In genomic region chr2:157074772-157075171, GRCm38 (mm10) we compare ENCODE assay signal across 11 mouse cellular contexts. TPM values are rescaled to one million over a fixed set of nuclear protein-coding genes. Genes with fewer than 3 reads are reported as not detected.
A peak's percentile ranks its signal among the peaks of the same experiment; 100 is the strongest.
DNase-seq lines count a peak whose midpoint lies in the region; ATAC-seq lines count a peak whose summit lies in the region.
"Had no signal": no experiment of that assay in that cellular context is flagged by ENCODE, and none has a peak within 500 bp of the region (broad histone marks: within the 10 kb centered on the region; RNA-seq: fewer than 3 reads in every experiment).

No protein-coding gene starts in this region.

- H3K9me3 ChIP-seq in heart, embryonic 12.5 days (replicated peaks) = no peaks in the 10 kb centered on the region
- H3K9me3 ChIP-seq in forebrain, embryonic 16.5 days (ENCODE audit: control insufficient read depth, low read length) = no peaks in the 10 kb centered on the region
- H3K9me3 ChIP-seq: megakaryocyte, embryonic 14.5 days had no signal

- peak overlapping the region; percentile 92; the same call in 1 of the 2 replicates for H3K4me2 ChIP-seq in heart, embryonic 12.5 days
- peak overlapping the region; percentile 80 for H3K4me2 ChIP-seq in forebrain, embryonic 16.5 days (ENCODE audit: low read length)

- ATAC-seq in heart, embryonic 12.5 days (ENCODE audit: insufficient number of reproducible peaks, low FRiP score) = no peak
- no peak for ATAC-seq in forebrain, embryonic 16.5 days

- DNase-seq in heart, postnatal 36 days = no peak
- peak; percentile 63 for DNase-seq in cerebellum, adult 9-11 months
- DNase-seq in lung, postnatal 14 days = peak; percentile 61
- DNase-seq in adipocyte (ENCODE audit: low spot score) = no peak
- DNase-seq in Muller cell, postnatal 12 days (ENCODE audit: inconsistent ontology term) = no peak
- DNase-seq in ovary, adult 18-20 months (ENCODE audit: low spot score) = no peak
- DNase-seq: spleen, adult 18-20 months had no signal

- 75% methylated on average over 5 of the region's 5 CpGs for WGBS in heart, embryonic 12.5 days
- WGBS in forebrain, embryonic 16.5 days = 43% methylated on average over 5 of the region's 5 CpGs

- H3K4me3 ChIP-seq in heart, embryonic 12.5 days = no peak overlapping the region
- H3K4me3 ChIP-seq in forebrain, embryonic 16.5 days (replicated peaks; ENCODE audit: low read length) = no peak overlapping the region; the same call in 1 of the 2 replicates

- no peaks in the 10 kb centered on the region for H3K27me3 ChIP-seq in heart, embryonic 12.5 days (replicated peaks)
- H3K27me3 ChIP-seq in forebrain, embryonic 16.5 days (replicated peaks; ENCODE audit: control insufficient read depth, insufficient read depth, low read length) = no peaks in the 10 kb centered on the region

- 0 out of 2 replicates have a peak, but pooled peaks cover 5% of the 10 kb centered on the region for H3K36me3 ChIP-seq in heart, embryonic 12.5 days
- H3K36me3 ChIP-seq in forebrain, embryonic 16.5 days (ENCODE audit: control insufficient read depth, insufficient read depth) = peaks cover 3% of the 10 kb centered on the region; the same call in 1 of the 2 replicates

- H3K4me1 ChIP-seq in heart, embryonic 12.5 days (replicated peaks) = peaks cover 79% of the 10 kb centered on the region
- H3K4me1 ChIP-seq in forebrain, embryonic 16.5 days (replicated peaks; ENCODE audit: control insufficient read depth, insufficient read depth, low read length) = peaks cover 82% of the 10 kb centered on the region

- H3K9ac ChIP-seq in heart, embryonic 12.5 days = 0 out of 2 replicates have a peak overlapping the region, but pooled peaks have one; percentile 95
- no peak overlapping the region for H3K9ac ChIP-seq in forebrain, embryonic 16.5 days (replicated peaks; ENCODE audit: low read depth, low read length)

- intact Hi-C loops in heart, postnatal 36 days (cut with DNase I) = no loop called here

- no peak overlapping the region for H3K27ac ChIP-seq in heart, embryonic 12.5 days (ENCODE audit: poor library complexity, severe bottlenecking)
- H3K27ac ChIP-seq in forebrain, embryonic 16.5 days (ENCODE audit: low read length) = no peak overlapping the region

RNA-seq across cellular contexts. Expression of gene Soga1, which starts 4.3 kb away (rescaled TPM):
- 4.5 and 5.2 TPM in 2 replicates for polyA plus RNA-seq in heart, embryonic 12.5 days (2016; fragmentation: Nextera tagmentation; extraction: Ambion mirVana)
- total RNA-seq in heart, postnatal 36 days (2021) = 10 to 100 TPM; 11.5 to 13.4 TPM
- polyA plus RNA-seq in forebrain, embryonic 16.5 days (2015; fragmentation: Nextera tagmentation; extraction: Ambion mirVana) = 4.7 and 5.8 TPM in 2 replicates

RNA-seq across cellular contexts. Expression of gene Tldc2, which starts 12.1 kb away (rescaled TPM):
- not detected in 2 replicates for polyA plus RNA-seq in heart, embryonic 12.5 days (2016; fragmentation: Nextera tagmentation; extraction: Ambion mirVana)
- not detected for total RNA-seq in heart, postnatal 36 days (2021)
- polyA plus RNA-seq in forebrain, embryonic 16.5 days (2015; fragmentation: Nextera tagmentation; extraction: Ambion mirVana) = not detected in 2 replicates
- total RNA-seq: layer of hippocampus, adult 8-10 months had no signal

Comparison
In these comparisons a context has a peak if more than half of its experiments do, and no peak if none do; other contexts are left out.
1. DNase-seq: peak in cerebellum, adult 9-11 months (single experiment) and lung, postnatal 14 days (single experiment); none in heart, postnatal 36 days (0 of 2), adipocyte (single experiment), Muller cell, postnatal 12 days (single experiment) and ovary, adult 18-20 months (single experiment).